Mouse (Mus musculus): Measurements from ENCODE around the gene Pak6. TPM values are rescaled to one million over a fixed set of nuclear protein-coding genes. Genes with fewer than 3 reads are reported as not detected.

Gene Pak6
- polyA plus RNA-seq, 1 experiment = 37.5 TPM

GRCm38 (mm10) chr2:118680926-118681325, 17.8 kb downstream of the Pak6 start:
- no peak for TF ChIP-seq GATA1 (IDR thresholded peaks at IDR 0.05; ENCODE audit: low read length)

- no peak for TF ChIP-seq GATA1 (IDR thresholded peaks at IDR 0.05; ENCODE audit: low read length)
Observed at GRCm38 (mm10) chr2:118682544-118683260, 19.6 kb downstream of the Pak6 start.

GRCm38 (mm10) chr2:118685088-118685487, 22.0 kb downstream of the Pak6 start:
- no peak for TF ChIP-seq GATA1 (IDR thresholded peaks at IDR 0.05; ENCODE audit: low read length)

GRCm38 (mm10) chr2:118686693-118687092, 23.6 kb downstream of the Pak6 start:
- TF ChIP-seq GATA1 (IDR thresholded peaks at IDR 0.05; ENCODE audit: low read length) = no peak

GRCm38 (mm10) chr2:118687791-118688190, 24.7 kb downstream of the Pak6 start:
- TF ChIP-seq GATA1 (IDR thresholded peaks at IDR 0.05; ENCODE audit: low read length) = no peak

- TF ChIP-seq GATA1 (IDR thresholded peaks at IDR 0.05; ENCODE audit: low read length) = no peak
Observed at GRCm38 (mm10) chr2:118689875-118690274, 26.8 kb downstream of the Pak6 start.

GRCm38 (mm10) chr2:118693370-118693966, 30.4 kb downstream of the Pak6 start:
- no peak for TF ChIP-seq GATA1 (IDR thresholded peaks at IDR 0.05; ENCODE audit: low read length)

GRCm38 (mm10) chr2:118695677-118696232, 32.7 kb downstream of the Pak6 start:
- no peak for TF ChIP-seq GATA1 (IDR thresholded peaks at IDR 0.05; ENCODE audit: low read length)

- no peak for TF ChIP-seq GATA1 (IDR thresholded peaks at IDR 0.05; ENCODE audit: low read length)
Observed at GRCm38 (mm10) chr2:118696451-118697308, 33.6 kb downstream of the Pak6 start.

GRCm38 (mm10) chr2:118697311-118697877, 34.3 kb downstream of the Pak6 start:
- TF ChIP-seq GATA1 (IDR thresholded peaks at IDR 0.05; ENCODE audit: low read length) = no peak

- TF ChIP-seq GATA1 (IDR thresholded peaks at IDR 0.05; ENCODE audit: low read length) = no peak
Observed at GRCm38 (mm10) chr2:118697955-118698354, 34.9 kb downstream of the Pak6 start.

GRCm38 (mm10) chr2:118700179-118701062, 37.3 kb downstream of the Pak6 start:
- no peak for TF ChIP-seq GATA1 (IDR thresholded peaks at IDR 0.05; ENCODE audit: low read length)

- no peak for TF ChIP-seq GATA1 (IDR thresholded peaks at IDR 0.05; ENCODE audit: low read length)
Observed at GRCm38 (mm10) chr2:118701161-118701560, 38.1 kb downstream of the Pak6 start.

Data from G1E-ER4 (cell line).